Mouse (Mus musculus) lung, postnatal 14 days (tissue): ENCODE measurements at regions not wholly inside any gene's neighbourhood (a gene's known extent, or its start where the extent isn't known, plus 50 kb on each side); places are given as distances from the start of the nearest gene placed in this dataset.

Experiments used
- DNase-seq: peaks from one replicate; pipeline ENCODE4 v3.0.0; 2021

GRCm38 (mm10) chrX:165076291-165076690, 71.7 kb upstream of the Gm17604 start:
- DNase-seq = peak; percentile 3
